Mouse (Mus musculus) brain, adult 2 months (tissue): ENCODE results near the gene Gm5089.

Experiments used
- DNase-seq: peaks from one replicate; pipeline ENCODE4 v3.0.0; 2011; ENCODE audit warnings: low read depth, low spot score

Gm5089 gene

DNA sequence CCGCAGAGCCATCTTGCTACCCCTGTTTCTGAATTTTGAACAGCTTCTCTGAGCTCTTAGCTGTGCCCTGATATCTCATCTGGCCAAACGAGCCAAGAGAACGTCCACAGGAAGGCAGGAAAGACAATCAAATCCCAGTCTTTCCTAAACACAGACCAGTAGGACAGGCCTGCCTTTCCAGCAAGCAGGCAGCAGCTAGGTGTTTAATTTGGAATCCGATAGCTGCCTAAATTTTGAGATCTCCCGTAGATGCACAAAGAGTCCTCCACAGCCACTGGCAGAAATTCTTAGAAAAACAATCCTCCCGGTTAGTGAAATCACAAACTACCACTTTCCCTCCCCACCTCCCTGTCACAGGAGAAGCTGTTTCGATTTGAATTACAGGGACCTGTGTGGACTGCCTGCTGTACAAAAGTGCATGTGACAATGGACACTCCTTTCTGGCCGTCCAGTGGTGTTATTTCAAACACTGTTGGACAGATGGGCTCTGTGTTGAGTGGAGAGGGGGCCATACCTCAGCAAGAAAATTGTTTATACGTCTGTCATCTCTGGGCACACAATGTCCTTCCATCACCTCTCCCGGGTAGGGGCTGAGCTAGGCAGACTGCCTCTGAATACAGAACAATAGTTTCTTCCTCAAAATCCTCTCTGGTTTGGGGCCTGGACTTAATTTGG lies 24.2 kb downstream of the Gm5089 start:
- no peak for DNase-seq

DNA sequence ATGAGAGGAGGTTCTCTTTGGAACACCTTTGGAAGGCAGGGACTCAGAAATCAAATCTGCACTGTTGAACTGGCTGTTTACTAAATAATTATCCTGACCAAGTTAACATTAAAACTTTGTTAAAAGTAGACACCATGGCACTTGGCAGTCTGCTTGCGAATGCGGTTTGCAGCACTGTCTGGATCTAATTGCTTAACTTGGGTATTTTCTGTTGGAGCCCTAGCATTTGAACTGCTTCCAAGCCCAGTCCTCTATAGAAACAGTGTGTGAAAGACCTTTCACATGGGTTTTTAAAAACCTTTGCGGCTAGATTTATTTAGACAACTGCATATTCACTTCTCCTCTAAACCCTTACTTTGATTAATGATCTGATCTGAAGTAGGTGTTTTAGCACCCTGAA lies 26.5 kb downstream of the Gm5089 start:
- DNase-seq: no peak

DNA sequence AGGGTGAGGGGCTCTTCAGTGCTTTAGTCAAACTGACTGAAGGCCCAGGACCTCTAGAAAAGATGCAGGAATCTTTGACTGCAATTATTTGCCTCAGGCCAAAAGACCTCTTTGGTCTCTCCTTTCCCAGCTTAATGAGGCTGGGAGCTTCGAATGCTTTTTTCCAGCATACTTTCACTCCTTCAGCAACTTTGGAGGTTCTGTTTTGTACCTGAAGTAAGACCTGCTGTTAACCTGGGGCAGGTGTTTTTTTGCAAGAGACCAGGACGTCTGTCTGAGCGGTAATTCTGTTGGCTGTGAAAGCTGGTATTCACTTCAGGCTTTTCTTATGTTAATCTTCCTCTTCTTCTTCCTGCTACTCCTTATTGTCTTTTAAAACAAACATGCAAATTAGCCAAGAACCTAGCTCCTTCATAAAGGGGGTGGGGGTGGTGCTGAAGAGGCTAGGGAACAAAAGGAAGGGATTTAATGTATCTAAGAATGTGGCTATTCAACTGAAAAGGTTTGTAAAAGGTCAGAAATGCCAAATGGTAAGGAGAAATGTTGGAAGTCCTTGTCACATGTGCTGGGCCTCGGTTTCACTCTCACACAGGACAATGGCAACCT lies 34.6 kb downstream of the Gm5089 start:
- DNase-seq: no peak

DNA sequence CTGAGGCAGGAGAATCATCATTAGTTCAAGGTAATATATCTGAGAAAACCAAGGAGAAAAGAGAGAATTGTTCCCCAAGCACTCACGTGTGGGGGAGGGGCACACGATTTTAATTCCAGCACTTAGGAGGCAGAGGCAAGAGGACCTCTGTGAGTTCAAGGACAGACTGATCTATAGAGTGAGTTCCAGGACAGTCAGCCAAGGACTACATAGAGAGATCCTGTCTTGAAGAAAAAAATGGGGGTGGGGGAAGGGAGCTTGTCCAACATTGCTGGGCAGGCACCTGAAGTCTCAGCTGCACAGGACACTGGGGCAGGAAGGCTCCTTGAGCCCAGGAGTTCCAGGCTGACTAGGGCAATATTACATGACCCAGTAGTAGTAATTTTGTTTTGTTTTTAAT lies 36.1 kb downstream of the Gm5089 start:
- DNase-seq: no peak

DNA sequence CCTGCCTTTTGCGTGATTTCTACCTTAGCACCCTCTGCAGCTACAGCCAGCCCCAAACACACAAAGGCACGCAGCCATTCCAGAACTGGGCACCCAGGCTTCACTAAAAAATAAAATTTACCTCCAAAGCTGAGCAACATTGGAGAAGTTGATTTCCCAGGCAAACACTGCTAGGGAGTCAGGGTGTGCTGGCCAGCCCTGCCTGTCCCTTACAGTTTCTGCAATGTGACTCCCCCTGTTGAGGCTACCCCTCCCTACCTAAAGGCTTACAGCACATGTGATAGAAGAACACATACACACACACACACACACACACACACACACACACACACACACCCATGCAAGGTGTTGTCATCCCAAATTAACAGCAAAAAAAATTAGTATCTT lies 37.4 kb downstream of the Gm5089 start:
- DNase-seq: no peak

DNA sequence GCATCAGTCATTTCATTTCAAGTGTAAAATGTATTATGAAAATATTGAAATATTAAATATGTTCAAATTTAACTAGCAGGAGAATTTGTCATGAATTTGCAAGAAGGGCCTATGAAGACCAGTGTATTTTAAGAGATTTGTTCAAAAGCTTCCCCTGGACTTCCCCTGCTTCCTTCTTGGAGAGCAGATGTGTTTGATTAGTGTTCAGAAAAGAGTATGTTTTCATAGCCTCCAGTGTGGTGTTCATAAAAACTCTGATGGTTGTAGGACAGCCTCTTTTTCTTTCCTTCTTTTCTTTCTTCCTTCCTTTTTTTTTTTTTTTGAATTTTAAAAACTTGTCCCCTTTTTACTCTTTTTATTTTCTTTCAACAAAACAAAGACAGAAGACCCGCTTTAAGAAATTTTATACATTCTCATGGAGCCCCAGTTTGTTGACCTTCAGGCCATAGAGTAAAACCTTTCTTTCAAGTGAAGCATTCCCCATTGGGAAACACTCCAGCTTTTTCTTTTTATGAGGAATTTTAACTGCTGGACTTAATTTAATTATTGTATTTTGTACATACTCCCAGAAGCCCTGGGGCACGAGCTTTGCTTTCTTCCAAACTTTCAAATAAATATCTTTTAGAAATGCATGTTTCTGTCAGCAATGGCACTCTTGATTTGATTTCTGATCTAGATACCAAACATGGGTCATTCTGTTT lies 37.9 kb downstream of the Gm5089 start:
- no peak for DNase-seq

DNA sequence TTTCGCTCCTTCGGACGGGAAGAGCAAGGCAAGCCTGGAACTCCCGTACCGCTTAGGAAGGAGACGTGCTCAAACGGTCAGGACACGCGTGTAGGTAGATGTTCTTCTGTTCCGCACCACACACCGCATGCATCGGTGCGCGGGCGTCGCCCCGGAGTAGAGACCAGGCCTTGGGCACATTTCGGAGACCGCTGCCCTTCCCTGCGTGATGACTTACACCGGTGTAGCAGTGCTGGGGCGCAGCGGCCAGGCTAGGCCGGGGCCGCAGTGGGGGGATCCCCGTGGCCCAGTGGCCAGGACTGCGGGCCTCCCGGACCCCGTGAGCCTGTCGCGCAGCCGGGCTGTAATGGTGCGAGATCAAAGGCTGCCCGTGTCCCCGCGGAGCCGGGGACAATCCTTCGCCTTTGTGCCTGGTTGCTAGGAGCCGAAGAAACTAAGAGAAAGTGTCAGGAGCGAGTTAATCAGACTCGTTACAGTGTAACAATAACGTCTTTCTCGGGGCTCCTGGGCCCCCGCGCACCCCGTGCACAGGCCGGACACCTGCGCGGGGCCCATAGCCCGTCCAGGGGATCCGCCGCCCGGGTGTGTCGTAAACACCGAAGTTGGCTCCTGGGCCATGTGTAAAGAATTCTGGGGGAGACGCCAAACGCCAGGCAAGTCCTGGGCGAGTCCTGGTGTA lies 44.2 kb downstream of the Gm5089 start:
- DNase-seq: no peak

DNA sequence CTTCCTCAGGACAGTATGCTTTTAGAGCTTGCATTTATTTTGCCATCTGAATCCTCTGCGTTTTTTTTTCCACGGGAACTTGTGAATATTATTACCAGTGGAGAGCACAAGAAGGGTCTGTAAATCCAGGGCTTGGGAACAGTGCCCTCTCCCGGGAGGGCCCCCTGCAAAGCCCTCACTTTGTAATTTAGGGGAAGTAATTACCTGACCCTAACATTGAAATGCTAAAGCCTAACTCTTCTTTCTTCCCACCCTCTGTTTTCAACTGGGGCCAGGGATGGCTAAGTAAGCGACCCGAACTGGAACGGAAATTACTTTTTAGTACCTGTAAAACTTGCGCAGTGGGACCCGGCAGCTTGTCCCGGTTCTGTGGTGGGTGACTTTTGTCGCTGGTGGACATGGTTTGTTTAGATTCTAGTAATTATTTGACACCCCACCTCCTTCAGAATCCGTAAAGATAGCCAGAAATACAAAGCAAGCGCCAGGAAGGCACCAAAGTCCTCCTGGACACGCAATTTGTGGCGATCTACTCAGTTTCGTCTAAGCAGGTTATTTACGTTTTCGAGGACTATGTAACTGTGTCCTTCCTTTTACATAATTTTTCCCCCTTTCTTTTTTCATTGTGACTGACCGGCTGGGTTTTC lies 44.9 kb downstream of the Gm5089 start:
- no peak for DNase-seq

DNA sequence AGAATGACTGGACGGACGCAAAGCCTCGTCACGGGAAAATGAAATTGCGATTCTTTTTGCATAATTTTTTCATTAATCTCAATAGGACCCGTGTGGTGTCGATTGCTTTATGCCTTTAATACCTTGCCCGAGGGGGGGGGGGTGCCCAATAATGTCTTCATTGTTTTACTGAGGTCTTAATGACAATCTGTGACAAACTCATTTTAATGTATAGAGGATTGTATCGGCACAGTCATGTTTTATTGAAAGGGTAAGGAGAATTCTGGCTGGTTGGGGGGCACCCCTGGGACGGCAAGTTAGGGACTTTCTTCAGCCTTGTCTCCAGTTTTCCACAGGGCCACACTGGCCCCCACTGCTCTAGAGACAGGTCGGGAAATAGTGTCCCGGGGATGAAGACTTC lies 45.7 kb downstream of the Gm5089 start:
- DNase-seq: no peak

DNA sequence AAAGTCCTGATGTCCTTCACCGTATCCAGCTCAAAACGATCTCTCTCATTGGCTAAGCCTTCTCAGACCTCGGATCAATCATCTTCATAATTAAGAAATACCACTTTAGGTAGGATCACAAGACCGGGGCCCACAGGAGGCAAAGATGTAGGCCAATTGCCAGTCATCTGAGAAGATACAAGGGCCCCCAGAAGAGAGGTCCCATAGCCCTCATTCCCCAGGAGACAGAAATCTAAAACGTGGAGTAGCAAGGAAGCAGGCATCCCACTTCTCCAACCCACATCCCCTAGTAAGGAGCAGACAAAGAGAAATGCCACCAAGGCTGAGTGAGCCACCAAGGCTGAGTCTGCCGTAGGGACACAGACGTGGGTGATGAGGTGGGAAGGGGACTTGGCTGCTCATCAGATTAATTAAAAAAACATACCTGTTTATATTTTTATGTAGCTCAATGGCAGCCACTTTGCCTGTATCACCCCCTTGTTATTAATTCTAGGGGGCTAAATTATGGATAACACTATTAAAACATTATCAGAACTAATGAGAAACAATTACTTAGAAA lies 46.2 kb downstream of the Gm5089 start:
- no peak for DNase-seq

DNA sequence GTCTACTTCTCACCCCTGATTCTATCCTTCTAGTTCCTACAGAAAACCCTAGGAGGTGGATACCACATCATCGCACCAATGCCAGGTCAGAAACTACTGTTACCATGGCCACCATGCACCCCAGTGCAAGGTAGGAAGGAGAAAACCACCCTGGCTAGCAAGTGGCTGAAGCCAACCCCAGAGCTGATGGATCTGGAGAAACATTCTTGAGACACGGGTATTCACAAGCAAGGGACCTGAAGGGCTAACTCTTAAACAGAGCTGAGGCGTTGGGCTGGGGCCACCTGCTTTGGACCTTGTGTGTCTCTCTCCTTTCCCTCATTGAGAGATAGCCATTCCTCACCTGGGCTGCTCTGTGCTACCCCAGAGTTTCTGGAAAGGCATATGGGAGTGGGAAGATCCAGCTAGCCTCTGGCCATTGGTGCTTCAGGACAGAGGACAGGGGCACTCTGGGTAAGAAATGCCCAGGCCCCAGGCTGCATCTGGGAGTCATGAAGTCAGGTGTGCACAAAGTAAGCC lies 47.4 kb downstream of the Gm5089 start:
- DNase-seq: no peak

DNA sequence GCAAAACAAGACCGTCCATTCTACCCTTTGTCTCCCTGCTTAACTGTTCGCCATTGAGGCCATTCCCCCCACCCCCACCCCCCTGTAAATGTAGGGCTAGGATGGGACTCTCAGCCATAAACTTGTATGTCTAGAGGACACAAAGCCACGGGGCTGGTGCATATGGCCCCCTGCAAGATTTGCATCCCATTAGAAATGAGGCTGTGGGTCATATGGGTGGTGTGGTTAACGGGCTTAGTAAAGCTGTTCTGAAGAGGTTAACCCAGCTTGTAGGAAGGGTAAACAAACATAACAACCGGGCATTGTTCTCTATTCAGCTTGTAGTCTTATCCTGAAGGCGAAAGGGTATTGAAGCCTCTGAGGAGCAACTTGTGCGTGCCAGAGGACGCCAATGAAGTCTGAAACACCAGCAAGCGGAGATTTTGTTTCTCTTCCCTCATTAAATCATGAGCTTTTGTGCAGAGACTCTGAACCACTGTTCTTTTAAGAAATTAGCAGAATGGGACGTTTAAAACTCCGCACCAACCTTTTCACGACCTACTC lies 48.1 kb downstream of the Gm5089 start:
- no peak for DNase-seq

DNA sequence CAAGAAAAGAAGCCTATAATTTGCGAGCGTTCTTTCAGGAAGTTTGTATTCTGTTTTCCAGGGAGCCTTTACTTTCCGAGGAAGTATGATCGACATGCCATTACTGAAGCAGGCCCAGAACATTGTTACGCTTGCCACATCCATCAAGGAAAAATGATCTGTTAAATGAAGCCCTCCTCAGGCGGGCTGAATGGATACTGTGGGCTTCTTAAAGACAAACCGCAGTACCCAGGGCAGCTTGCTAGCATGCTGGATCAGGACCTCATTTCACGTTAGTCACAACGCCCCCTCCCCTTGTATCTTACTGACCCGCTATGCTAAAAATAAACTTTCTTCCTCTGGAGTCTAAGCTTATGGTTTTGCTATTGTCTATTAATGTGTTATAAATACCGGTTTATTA lies 49.0 kb downstream of the Gm5089 start:
- DNase-seq: no peak

DNA sequence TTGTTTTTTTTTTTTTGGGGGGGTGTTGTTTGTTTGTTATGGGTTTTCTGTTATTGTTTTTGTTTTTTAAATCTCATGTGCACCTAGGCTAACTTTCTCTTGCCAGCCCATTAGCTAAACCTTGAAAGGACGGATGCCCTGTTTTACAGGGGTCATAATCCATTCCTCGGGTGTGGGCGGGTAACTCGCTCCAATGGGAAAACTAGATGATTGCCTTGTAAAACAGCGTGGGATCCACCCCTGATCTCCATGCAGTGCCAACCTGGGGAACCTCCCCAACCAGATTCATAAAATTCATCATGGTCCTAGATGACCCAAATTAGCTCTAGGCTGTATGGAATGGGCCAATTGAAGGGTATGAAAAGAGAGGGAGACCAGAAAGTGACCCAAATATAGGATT lies 51.0 kb downstream of the Gm5089 start:
- DNase-seq: no peak

DNA sequence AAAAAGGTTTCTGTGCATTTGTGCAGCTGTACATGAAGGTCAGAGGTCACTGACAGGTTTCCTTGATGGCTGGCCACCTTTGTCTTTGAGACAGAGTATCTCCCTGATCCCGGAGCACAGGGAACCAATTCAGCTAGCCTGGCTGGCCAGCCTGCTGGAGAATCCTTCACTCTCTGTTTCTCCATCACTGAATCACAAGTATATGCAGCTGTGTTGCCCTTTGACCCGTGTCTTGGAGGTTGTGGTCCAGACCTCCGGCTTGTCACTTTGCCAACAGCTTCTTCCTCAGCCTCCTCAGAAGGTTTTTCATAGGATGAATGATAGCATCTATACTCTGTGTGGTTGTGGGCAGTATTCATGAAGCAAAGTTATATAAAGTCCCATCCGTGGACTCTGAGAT lies 52.2 kb downstream of the Gm5089 start:
- no peak for DNase-seq

DNA sequence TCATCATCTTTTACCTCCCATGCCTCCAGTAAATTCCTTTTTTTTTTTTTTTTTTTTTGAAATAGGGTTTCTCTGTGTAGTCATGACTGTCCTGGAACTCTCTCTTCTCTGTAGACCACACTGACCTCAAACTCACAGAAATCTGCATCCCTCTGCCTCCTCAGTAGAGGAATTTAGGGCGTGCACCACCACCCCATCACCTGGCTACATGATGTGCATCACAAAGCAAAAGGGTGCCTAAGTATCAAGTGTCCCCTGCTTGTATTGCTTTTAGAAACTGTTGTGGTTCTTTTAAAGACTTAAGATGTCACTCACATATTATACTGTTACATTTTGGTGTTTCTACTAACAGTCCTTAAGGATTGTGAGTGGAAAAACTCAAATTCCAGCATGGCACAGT lies 57.8 kb downstream of the Gm5089 start:
- DNase-seq: no peak

DNA sequence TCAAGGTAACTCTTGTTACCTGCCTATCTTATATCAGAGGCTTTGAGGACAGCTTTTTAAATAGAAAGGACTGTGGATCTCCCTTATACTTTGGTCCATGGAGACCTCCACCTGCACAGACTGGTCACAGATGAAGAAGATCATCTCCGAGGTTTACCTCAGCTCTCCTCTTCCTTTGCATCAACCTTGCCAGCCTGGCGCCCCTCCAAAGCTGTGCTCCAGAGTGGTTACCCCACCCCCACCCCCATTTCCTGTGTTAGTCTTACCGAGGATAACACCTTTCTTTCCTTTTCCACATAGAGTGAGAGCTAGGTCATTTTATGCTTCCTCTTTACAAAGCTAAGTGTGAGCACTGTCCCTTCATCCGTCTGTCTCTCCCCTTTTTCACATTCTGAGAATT lies 60.0 kb downstream of the Gm5089 start:
- DNase-seq: peak; percentile 73

DNA sequence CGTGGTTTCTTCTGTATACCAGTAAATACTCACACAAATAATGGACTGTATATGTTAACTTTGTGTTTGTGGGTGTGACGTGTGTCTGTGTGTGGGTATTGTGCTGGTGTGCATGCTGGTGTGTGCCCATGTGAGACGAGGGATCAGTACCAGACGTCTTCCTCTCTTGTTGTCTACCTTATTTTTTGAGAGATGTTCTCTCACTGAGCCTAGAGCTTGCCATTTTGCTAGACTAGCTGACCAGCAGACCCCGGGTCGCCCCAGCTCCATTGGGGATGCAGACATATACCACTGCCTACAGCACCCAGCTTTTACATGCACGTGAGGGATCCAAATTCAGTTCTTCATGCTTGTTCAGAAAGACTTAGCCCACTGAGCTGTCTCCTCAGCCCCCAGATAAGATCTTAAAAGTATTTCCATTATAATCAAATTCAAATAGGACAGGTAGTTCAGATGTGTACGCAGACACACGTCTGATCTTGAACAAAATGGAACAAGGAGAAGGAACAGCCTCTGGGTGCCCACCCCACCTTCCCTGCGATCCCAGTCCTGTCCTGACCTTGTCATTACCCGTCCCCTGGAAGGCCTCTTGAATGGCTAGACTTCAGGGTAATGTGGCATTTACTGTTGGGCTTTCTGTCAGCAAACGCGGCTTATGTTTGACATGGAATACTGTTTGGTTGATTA lies 61.1 kb downstream of the Gm5089 start:
- DNase-seq: no peak

DNA sequence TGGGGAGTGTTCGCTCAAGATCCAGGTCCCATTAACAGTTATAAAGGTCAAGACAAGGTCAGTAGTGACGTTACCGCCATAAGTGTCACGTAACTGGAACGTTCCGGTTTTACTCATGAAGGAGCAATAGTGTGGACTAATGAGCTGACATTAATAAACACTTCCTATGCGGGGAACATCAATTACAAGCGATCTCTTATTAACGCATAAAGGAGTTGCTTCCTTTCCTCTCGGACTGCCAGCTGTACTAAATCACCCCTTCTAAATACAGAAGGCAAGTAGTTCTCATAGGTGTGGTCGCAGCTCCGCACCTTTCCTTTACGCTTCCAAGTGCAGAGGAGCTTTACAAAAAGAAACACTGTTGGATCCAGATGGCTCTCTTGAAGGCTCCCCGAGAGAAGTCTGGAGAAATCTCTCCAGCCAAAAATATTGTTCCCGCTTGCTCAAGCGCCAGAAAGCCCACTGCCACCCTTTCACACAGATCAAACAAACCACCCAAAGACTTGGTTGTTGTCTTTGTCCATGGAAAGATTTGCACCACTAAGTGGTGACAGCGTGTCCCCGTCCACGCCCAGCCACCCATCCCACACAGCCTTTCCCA lies 62.4 kb downstream of the Gm5089 start:
- no peak for DNase-seq

DNA sequence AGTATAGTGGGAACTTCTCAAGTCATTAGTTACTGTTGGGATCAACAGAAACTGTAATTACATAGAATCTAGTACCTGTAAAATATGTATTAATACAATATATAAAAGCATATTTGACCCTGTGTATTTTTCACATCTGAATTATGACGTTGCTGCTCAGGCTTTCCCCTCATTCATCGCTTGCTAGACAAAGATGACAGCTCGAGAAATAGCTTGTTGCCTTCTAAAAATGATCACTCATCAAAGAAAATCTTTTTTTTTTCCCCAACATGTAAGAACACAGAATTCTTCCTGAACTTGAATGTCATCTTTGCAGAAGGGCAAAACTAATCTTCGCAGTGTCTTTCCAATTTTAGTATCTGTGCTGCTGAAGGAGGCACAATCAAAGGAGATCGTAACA lies 63.1 kb downstream of the Gm5089 start:
- DNase-seq: no peak
